9 mouse cellular contexts compared by ENCODE assay signal in the genomic region with DNA sequence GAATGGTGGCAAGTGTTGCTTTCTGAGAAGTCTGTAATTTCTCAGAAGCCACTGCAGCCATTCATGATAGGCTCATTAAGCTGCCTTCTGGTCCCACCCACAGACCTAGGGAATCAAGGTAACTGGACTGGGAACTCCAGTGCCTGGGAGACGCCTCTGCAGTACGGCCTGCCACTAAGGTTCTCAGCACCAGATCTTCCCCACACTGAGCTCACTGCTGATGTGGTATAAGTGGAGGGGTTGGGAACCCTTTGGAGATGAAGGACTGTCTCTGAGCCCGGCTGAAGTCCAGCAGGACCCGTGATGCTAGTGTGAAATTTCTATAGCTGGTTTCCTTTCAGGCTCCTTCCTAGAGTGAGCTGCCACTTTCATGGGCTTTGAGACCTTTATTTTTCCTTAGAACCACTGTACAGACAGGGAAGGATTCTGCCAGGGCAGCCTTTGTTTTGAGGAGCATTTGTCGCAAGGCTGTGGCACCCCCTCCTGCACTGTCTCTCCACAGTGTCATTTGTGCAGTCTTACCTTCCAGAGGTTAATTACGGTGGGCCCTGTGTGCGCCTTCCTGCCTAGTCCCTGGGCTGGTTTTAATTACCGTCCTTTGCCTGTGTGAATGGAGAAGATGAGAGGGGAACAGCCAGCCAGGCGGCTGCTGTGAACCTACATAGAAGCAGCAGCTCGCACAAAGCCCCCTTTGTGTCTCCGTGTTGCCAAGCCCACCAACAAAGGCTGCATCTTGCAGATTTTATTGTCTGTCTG.
DNase-seq lines count a peak whose midpoint lies in the region; ATAC-seq and TF ChIP-seq lines count a peak whose summit lies in the region.
"Had no signal": no experiment of that assay in that cellular context is flagged by ENCODE, and none has a peak within 500 bp of the region (broad histone marks: within the 10 kb centered on the region; RNA-seq: fewer than 3 reads in every experiment).

No protein-coding gene starts in this region.

- no peaks in the 10 kb centered on the region for H3K36me3 ChIP-seq in forebrain, embryonic 15.5 days
- 0 out of 2 replicates have a peak, but pooled peaks cover 2% of the 10 kb centered on the region for H3K36me3 ChIP-seq in limb, embryonic 15.5 days

- TF ChIP-seq CTCF in left cerebral cortex, adult 2 months (IDR thresholded peaks at IDR 0.05), result no peak

- ATAC-seq in forebrain, embryonic 15.5 days (replicated peaks), result peak; percentile 77
- ATAC-seq in limb, embryonic 15.5 days (ENCODE audit: insufficient number of reproducible peaks, low FRiP score, low TSS enrichment, low read depth), result no peak

- H3K9ac ChIP-seq in forebrain, embryonic 15.5 days (replicated peaks), result peak overlapping the region; percentile 4
- H3K9ac ChIP-seq in limb, embryonic 15.5 days, result no peak overlapping the region

- no peak overlapping the region for H3K4me3 ChIP-seq in left cerebral cortex, adult 2 months
- H3K4me3 ChIP-seq in forebrain, embryonic 15.5 days, result no peak overlapping the region
- H3K4me3 ChIP-seq in limb, embryonic 15.5 days, result no peak overlapping the region

- H3K9me3 ChIP-seq in forebrain, embryonic 15.5 days, result no peaks in the 10 kb centered on the region
- H3K9me3 ChIP-seq in limb, embryonic 15.5 days, result no peaks in the 10 kb centered on the region

- WGBS in forebrain, embryonic 15.5 days, result 2% methylated on average over 11 of the region's 11 CpGs
- WGBS in limb, embryonic 15.5 days, result 22% methylated on average over 11 of the region's 11 CpGs

- no peak for DNase-seq in left cerebral cortex, adult 2 months (ENCODE audit: extremely low spot score in 1 of 2, low spot score in 2 of 2)
- DNase-seq in left cerebral cortex, postnatal 36 days (ENCODE audit: low spot score in 2 of 2), result no peak
- peak; percentile 92 for DNase-seq in retina, postnatal 1 day
- DNase-seq in heart, adult 9 months (ENCODE audit: low spot score in 2 of 2), result no peak
- no peak for DNase-seq in thymus, postnatal 0 days (ENCODE audit: low spot score)
- no peak for DNase-seq in spleen, adult 18-20 months
- DNase-seq: heart, postnatal 10 days had no signal

- no peaks in the 10 kb centered on the region for H3K27me3 ChIP-seq in forebrain, embryonic 15.5 days
- H3K27me3 ChIP-seq in limb, embryonic 15.5 days, result no peaks in the 10 kb centered on the region

- H3K4me2 ChIP-seq in forebrain, embryonic 15.5 days (replicated peaks), result peak overlapping the region; percentile 15; the same call in 1 of the 2 replicates
- no peak overlapping the region for H3K4me2 ChIP-seq in limb, embryonic 15.5 days

- H3K4me1 ChIP-seq in forebrain, embryonic 15.5 days, result peaks cover 45% of the 10 kb centered on the region
- H3K4me1 ChIP-seq in limb, embryonic 15.5 days, result peaks cover 20% of the 10 kb centered on the region

- intact Hi-C loops in left cerebral cortex, adult 2 months (cut with DNase I), result loop anchor here (10.0 kb wide), 1 partner anchor 166 kb away; no protein-coding TSS in a partner anchor
- intact Hi-C loops in left cerebral cortex, postnatal 36 days (cut with DNase I), result loop anchor here (5.0 kb wide), 2 partner anchors 54 to 116 kb away; no protein-coding TSS in a partner anchor

- H3K27ac ChIP-seq in left cerebral cortex, adult 2 months, result peak overlapping the region; percentile 13
- peak overlapping the region; percentile 93 for H3K27ac ChIP-seq in forebrain, embryonic 15.5 days (replicated peaks)
- peak overlapping the region; percentile 43 for H3K27ac ChIP-seq in limb, embryonic 15.5 days

Comparison
In these comparisons a context has a peak if more than half of its experiments do, and no peak if none do; other contexts are left out.
1. H3K27ac ChIP-seq: peak in every context shown above with its lines; median percentile 93 in forebrain, embryonic 15.5 days; 43 in limb, embryonic 15.5 days; 13 in left cerebral cortex, adult 2 months.